Mouse (Mus musculus): ENCODE results near the gene Zfp385b.

The Zfp385b gene

GRCm38 (mm10) chr2:77393881-77394280 lies 425.6 kb downstream of the Zfp385b start:
- no peak for DNase-seq (ENCODE audit: low read depth in 1 of 2, low spot score in 2 of 2)

GRCm38 (mm10) chr2:77388186-77388585 lies 431.3 kb downstream of the Zfp385b start:
- no peak for DNase-seq (ENCODE audit: low read depth in 1 of 2, low spot score in 2 of 2)

GRCm38 (mm10) chr2:77386515-77386914 lies 432.9 kb downstream of the Zfp385b start:
- no peak for DNase-seq (ENCODE audit: low read depth in 1 of 2, low spot score in 2 of 2)

GRCm38 (mm10) chr2:77382766-77383165 lies 436.7 kb downstream of the Zfp385b start:
- DNase-seq (ENCODE audit: low read depth in 1 of 2, low spot score in 2 of 2): no peak

- no peak for DNase-seq (ENCODE audit: low read depth in 1 of 2, low spot score in 2 of 2)
Measured at GRCm38 (mm10) chr2:77379907-77380306, 439.5 kb downstream of the Zfp385b start.

- no peak for DNase-seq (ENCODE audit: low read depth in 1 of 2, low spot score in 2 of 2)
Measured at GRCm38 (mm10) chr2:77379332-77379731, 440.1 kb downstream of the Zfp385b start.

- no peak for DNase-seq (ENCODE audit: low read depth in 1 of 2, low spot score in 2 of 2)
Measured at GRCm38 (mm10) chr2:77376823-77377222, 442.6 kb downstream of the Zfp385b start.

- no peak for DNase-seq (ENCODE audit: low read depth in 1 of 2, low spot score in 2 of 2)
Measured at GRCm38 (mm10) chr2:77375155-77375554, 444.3 kb downstream of the Zfp385b start.

- no peak for DNase-seq (ENCODE audit: low read depth in 1 of 2, low spot score in 2 of 2)
Measured at GRCm38 (mm10) chr2:77369174-77369573, 450.3 kb downstream of the Zfp385b start.
